Mouse (Mus musculus): ENCODE data around the gene Dnm1.
A peak's percentile ranks its signal among the peaks of the same experiment; 100 is the strongest.

Dnm1 gene

GRCm38 (mm10) chr2:32275823-32276222 lies 77.3 kb downstream of the Dnm1 start:
- DNase-seq (ENCODE audit: low spot score) = no peak

GRCm38 (mm10) chr2:32260635-32261034 lies 92.5 kb downstream of the Dnm1 start:
- DNase-seq (ENCODE audit: low spot score) = peak; percentile 60

GRCm38 (mm10) chr2:32259657-32260417 lies 93.3 kb downstream of the Dnm1 start, which contains the start of gene Uck1:
Gene Uck1, minus strand, starts transcription at chr2:32260159.
- DNase-seq (ENCODE audit: low spot score) = peak; percentile 89

GRCm38 (mm10) chr2:32258887-32259533 lies 94.1 kb downstream of the Dnm1 start:
- no peak for DNase-seq (ENCODE audit: low spot score)

Measured in retina, embryonic 14.5 days (tissue).